Mouse (Mus musculus) bone marrow, adult 2 months (tissue): Measurements from ENCODE around the gene Naif1.

Experiments
- CTCF ChIP-seq: fragments of 200-500 bp; IDR thresholded peaks from 2 replicates; pipeline ENCODE4 v1.5.1; 2011; ENCODE audit warnings: low read length, control low read depth; ENCODE audit not compliant: control insufficient read depth, insufficient read depth
- POLR2A ChIP-seq: fragments of 200-500 bp; IDR thresholded peaks from 2 replicates; pipeline ENCODE4 v1.6.1; 2011; ENCODE audit warnings: low read depth, mild to moderate bottlenecking, control low read depth, low read length, borderline replicate concordance; ENCODE audit not compliant: control insufficient read depth

DNA sequence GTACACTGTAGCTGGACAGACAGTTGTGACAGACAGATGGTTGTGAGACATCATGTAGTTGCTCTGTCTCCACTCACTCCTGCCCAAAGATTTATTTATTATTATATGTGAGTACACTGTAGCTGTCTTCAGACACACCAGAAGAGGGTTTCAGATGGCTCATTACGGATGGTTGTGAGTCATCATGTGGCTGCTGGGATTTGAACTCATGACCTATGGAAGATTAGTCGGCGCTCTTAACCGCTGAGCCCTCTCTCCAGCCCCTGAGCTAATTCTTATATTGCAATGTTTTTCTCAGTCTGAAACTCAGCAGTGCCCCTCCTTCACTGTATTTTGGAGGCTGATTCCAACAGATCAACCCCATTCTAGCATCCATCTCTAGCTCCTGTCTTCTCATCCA lies 35.5 kb downstream of the Naif1 start:
- TF ChIP-seq CTCF (no peak), POLR2A (no peak)
